Mouse (Mus musculus): ENCODE measurements around the gene Omg. TPM values are rescaled to one million over a fixed set of nuclear protein-coding genes. Genes with fewer than 3 reads are reported as not detected.

Omg gene
- total RNA-seq, 1 experiment: 0.09 TPM

DNA sequence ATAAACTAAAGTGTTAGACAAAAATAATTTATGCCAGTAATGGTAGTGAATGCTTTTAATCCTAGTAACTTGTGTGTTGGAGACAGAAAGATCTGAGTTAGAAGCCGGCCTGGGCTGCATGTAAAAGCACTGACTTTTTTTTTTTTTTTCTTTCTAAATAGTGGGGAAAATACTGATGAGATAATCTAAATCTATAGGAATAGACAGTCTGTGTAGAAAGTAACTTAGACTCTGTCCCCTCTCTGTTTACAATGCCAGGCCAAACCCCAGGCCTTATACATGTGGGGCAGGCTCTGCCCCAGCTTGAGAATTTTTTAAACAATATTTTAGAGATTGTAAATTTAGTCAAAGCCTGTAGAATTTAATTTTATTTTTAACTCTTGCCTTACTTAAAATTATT lies 19.1 kb upstream of the Omg start:
- Histone ChIP-seq H3K4me3 (ENCODE audit: insufficient read depth in 1 of 2, low read depth in 1 of 2, low read length in 2 of 2, poor library complexity in 1 of 2, severe bottlenecking in 1 of 2) (no peak overlapping the region), H3K9me3 (ENCODE audit: control insufficient read depth, insufficient read depth, low read depth, low read length) (no peaks in the 10 kb centered on the region), H3K27ac (ENCODE audit: insufficient read depth, low read depth, low read length, poor library complexity, severe bottlenecking) (no peak overlapping the region), H3K9ac (ENCODE audit: insufficient read depth, low read depth, low read length, poor library complexity, severe bottlenecking) (no peak overlapping the region), H3K4me1 (ENCODE audit: control insufficient read depth in 2 of 2, insufficient read depth in 2 of 2, low read length in 2 of 2, poor library complexity in 1 of 2) (no peaks in the 10 kb centered on the region), H3K36me3 (ENCODE audit: control insufficient read depth, insufficient read depth, low read length, poor library complexity, severe bottlenecking) (peaks cover 2% of the 10 kb centered on the region; the same call in 1 of the 2 replicates)
- no peak for TF ChIP-seq MAFK (IDR thresholded peaks at IDR 0.05; ENCODE audit: insufficient read depth, low read depth, low read length)
- no peak for TF ChIP-seq ZC3H11A (IDR thresholded peaks at IDR 0.05; ENCODE audit: borderline replicate concordance, low read depth, low read length)
- no peak for TF ChIP-seq ZNF384 (IDR thresholded peaks at IDR 0.05; ENCODE audit: low read depth, low read length)
- no peak for TF ChIP-seq HCFC1 (IDR thresholded peaks at IDR 0.05; ENCODE audit: borderline replicate concordance, insufficient read depth, low read length)
- no peak for TF ChIP-seq CHD2 (IDR thresholded peaks at IDR 0.05; ENCODE audit: low read depth, low read length)
- DNase-seq (ENCODE audit: low read depth, low spot score): no peak
- in situ Hi-C loops (cut with MboI; ENCODE audit: low sequenced_read_pairs in 2 of 2, unreplicated experiment in 2 of 2): no loop called here

DNA sequence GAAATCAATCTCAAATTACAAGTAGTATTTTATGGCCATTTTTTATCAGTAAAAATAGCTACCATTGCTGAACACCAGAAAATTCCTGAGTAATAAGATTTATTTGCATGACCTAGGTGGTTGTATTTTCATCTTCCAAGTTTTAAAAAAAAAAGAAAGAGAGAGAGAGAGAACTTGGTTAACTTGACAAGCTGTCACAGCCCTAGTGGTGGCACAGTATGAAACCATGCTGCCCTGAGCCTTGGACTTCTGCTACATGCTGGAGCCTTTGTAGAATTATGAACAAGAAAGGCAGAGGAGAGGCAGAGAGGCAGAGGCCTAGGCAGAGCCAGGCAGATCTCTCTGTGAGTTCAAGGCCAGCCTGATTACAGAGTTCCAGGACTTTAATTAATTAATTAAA lies 18.0 kb upstream of the Omg start:
- no peaks in the 10 kb centered on the region for H3K36me3 ChIP-seq (ENCODE audit: control insufficient read depth, insufficient read depth, low read length, poor library complexity, severe bottlenecking)
- TF ChIP-seq ZC3H11A (IDR thresholded peaks at IDR 0.05; ENCODE audit: borderline replicate concordance, low read depth, low read length): no peak
- TF ChIP-seq HCFC1 (IDR thresholded peaks at IDR 0.05; ENCODE audit: borderline replicate concordance, insufficient read depth, low read length): no peak
- no peak for TF ChIP-seq ZNF384 (IDR thresholded peaks at IDR 0.05; ENCODE audit: low read depth, low read length)
- no peak for TF ChIP-seq MAFK (IDR thresholded peaks at IDR 0.05; ENCODE audit: insufficient read depth, low read depth, low read length)
- TF ChIP-seq CHD2 (IDR thresholded peaks at IDR 0.05; ENCODE audit: low read depth, low read length): no peak
- in situ Hi-C loops (cut with MboI; ENCODE audit: low sequenced_read_pairs in 2 of 2, unreplicated experiment in 2 of 2): no loop called here
- no peak overlapping the region for H3K9ac ChIP-seq (ENCODE audit: insufficient read depth, low read depth, low read length, poor library complexity, severe bottlenecking)
- no peak overlapping the region for H3K4me3 ChIP-seq (ENCODE audit: insufficient read depth in 1 of 2, low read depth in 1 of 2, low read length in 2 of 2, poor library complexity in 1 of 2, severe bottlenecking in 1 of 2)
- H3K9me3 ChIP-seq (ENCODE audit: control insufficient read depth, insufficient read depth, low read depth, low read length): no peaks in the 10 kb centered on the region
- no peak overlapping the region for H3K27ac ChIP-seq (ENCODE audit: insufficient read depth, low read depth, low read length, poor library complexity, severe bottlenecking)
- DNase-seq (ENCODE audit: low read depth, low spot score): no peak
- H3K4me1 ChIP-seq (ENCODE audit: control insufficient read depth in 2 of 2, insufficient read depth in 2 of 2, low read length in 2 of 2, poor library complexity in 1 of 2): no peaks in the 10 kb centered on the region

DNA sequence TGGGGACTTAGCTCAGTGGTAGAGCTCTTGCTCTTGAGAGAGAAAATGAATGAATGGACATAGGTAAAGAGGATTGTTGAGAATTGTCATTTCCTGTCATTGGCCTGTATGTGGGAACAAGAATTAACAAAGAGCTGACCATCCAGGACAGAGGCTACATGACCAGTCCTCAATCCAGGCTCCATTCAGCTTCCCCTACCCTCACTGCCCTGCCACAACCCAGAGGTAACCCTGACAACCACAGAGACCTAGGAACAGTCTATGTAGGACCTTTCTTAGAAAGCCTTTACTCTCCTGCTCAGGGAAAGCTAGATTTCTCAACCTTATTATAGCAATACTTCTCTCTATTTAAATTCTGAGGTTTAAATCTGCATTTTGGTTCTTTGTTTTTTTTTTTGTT lies 16.9 kb upstream of the Omg start:
- TF ChIP-seq CHD2 (IDR thresholded peaks at IDR 0.05; ENCODE audit: low read depth, low read length) (no peak), ZC3H11A (IDR thresholded peaks at IDR 0.05; ENCODE audit: borderline replicate concordance, low read depth, low read length) (no peak), MAFK (IDR thresholded peaks at IDR 0.05; ENCODE audit: insufficient read depth, low read depth, low read length) (no peak), ZNF384 (IDR thresholded peaks at IDR 0.05; ENCODE audit: low read depth, low read length) (no peak), HCFC1 (IDR thresholded peaks at IDR 0.05; ENCODE audit: borderline replicate concordance, insufficient read depth, low read length) (no peak)
- Histone ChIP-seq H3K36me3 (ENCODE audit: control insufficient read depth, insufficient read depth, low read length, poor library complexity, severe bottlenecking) (no peaks in the 10 kb centered on the region), H3K9ac (ENCODE audit: insufficient read depth, low read depth, low read length, poor library complexity, severe bottlenecking) (no peak overlapping the region), H3K27ac (ENCODE audit: insufficient read depth, low read depth, low read length, poor library complexity, severe bottlenecking) (no peak overlapping the region), H3K4me1 (ENCODE audit: control insufficient read depth in 2 of 2, insufficient read depth in 2 of 2, low read length in 2 of 2, poor library complexity in 1 of 2) (no peaks in the 10 kb centered on the region), H3K9me3 (ENCODE audit: control insufficient read depth, insufficient read depth, low read depth, low read length) (no peaks in the 10 kb centered on the region), H3K4me3 (ENCODE audit: insufficient read depth in 1 of 2, low read depth in 1 of 2, low read length in 2 of 2, poor library complexity in 1 of 2, severe bottlenecking in 1 of 2) (no peak overlapping the region)
- in situ Hi-C loops (cut with MboI; ENCODE audit: low sequenced_read_pairs in 2 of 2, unreplicated experiment in 2 of 2): no loop called here
- no peak for DNase-seq (ENCODE audit: low read depth, low spot score)

- no peak for DNase-seq (ENCODE audit: low read depth, low spot score)
Measured at GRCm38 (mm10) chr11:79519878-79520291, 16.0 kb upstream of the Omg start.

GRCm38 (mm10) chr11:79519299-79519698 lies 15.4 kb upstream of the Omg start:
- in situ Hi-C loops (cut with MboI; ENCODE audit: low sequenced_read_pairs in 2 of 2, unreplicated experiment in 2 of 2): no loop called here

More at GRCm38 (mm10) chr11:79519878-79520291, 16.0 kb upstream of the Omg start:
- H3K9ac ChIP-seq (ENCODE audit: insufficient read depth, low read depth, low read length, poor library complexity, severe bottlenecking): no peak overlapping the region
- no peak for TF ChIP-seq HCFC1 (IDR thresholded peaks at IDR 0.05; ENCODE audit: borderline replicate concordance, insufficient read depth, low read length)
- no peak for TF ChIP-seq CHD2 (IDR thresholded peaks at IDR 0.05; ENCODE audit: low read depth, low read length)
- TF ChIP-seq MAFK (IDR thresholded peaks at IDR 0.05; ENCODE audit: insufficient read depth, low read depth, low read length): no peak
- no peak for TF ChIP-seq ZNF384 (IDR thresholded peaks at IDR 0.05; ENCODE audit: low read depth, low read length)
- TF ChIP-seq ZC3H11A (IDR thresholded peaks at IDR 0.05; ENCODE audit: borderline replicate concordance, low read depth, low read length): no peak
- H3K4me1 ChIP-seq (ENCODE audit: control insufficient read depth in 2 of 2, insufficient read depth in 2 of 2, low read length in 2 of 2, poor library complexity in 1 of 2): no peaks in the 10 kb centered on the region
- no peaks in the 10 kb centered on the region for H3K9me3 ChIP-seq (ENCODE audit: control insufficient read depth, insufficient read depth, low read depth, low read length)
- no peak overlapping the region for H3K27ac ChIP-seq (ENCODE audit: insufficient read depth, low read depth, low read length, poor library complexity, severe bottlenecking)
- in situ Hi-C loops (cut with MboI; ENCODE audit: low sequenced_read_pairs in 2 of 2, unreplicated experiment in 2 of 2): no loop called here
- no peaks in the 10 kb centered on the region for H3K36me3 ChIP-seq (ENCODE audit: control insufficient read depth, insufficient read depth, low read length, poor library complexity, severe bottlenecking)
- H3K4me3 ChIP-seq (ENCODE audit: insufficient read depth in 1 of 2, low read depth in 1 of 2, low read length in 2 of 2, poor library complexity in 1 of 2, severe bottlenecking in 1 of 2): no peak overlapping the region

More at GRCm38 (mm10) chr11:79519299-79519698, 15.4 kb upstream of the Omg start:
- no peaks in the 10 kb centered on the region for H3K36me3 ChIP-seq (ENCODE audit: control insufficient read depth, insufficient read depth, low read length, poor library complexity, severe bottlenecking)
- H3K4me3 ChIP-seq (ENCODE audit: insufficient read depth in 1 of 2, low read depth in 1 of 2, low read length in 2 of 2, poor library complexity in 1 of 2, severe bottlenecking in 1 of 2): no peak overlapping the region
- H3K9me3 ChIP-seq (ENCODE audit: control insufficient read depth, insufficient read depth, low read depth, low read length): no peaks in the 10 kb centered on the region
- H3K4me1 ChIP-seq (ENCODE audit: control insufficient read depth in 2 of 2, insufficient read depth in 2 of 2, low read length in 2 of 2, poor library complexity in 1 of 2): no peaks in the 10 kb centered on the region
- TF ChIP-seq CHD2 (IDR thresholded peaks at IDR 0.05; ENCODE audit: low read depth, low read length): no peak
- no peak for TF ChIP-seq ZNF384 (IDR thresholded peaks at IDR 0.05; ENCODE audit: low read depth, low read length)
- TF ChIP-seq MAFK (IDR thresholded peaks at IDR 0.05; ENCODE audit: insufficient read depth, low read depth, low read length): no peak
- no peak for TF ChIP-seq ZC3H11A (IDR thresholded peaks at IDR 0.05; ENCODE audit: borderline replicate concordance, low read depth, low read length)
- H3K27ac ChIP-seq (ENCODE audit: insufficient read depth, low read depth, low read length, poor library complexity, severe bottlenecking): no peak overlapping the region
- no peak for DNase-seq (ENCODE audit: low read depth, low spot score)
- no peak overlapping the region for H3K9ac ChIP-seq (ENCODE audit: insufficient read depth, low read depth, low read length, poor library complexity, severe bottlenecking)
